Mouse (Mus musculus) A20 (cell line): ENCODE results near the gene Fam20c.

Experiments used
- DNase-seq: peaks from one replicate; pipeline ENCODE4 v3.0.0-alpha.2; 2011; ENCODE audit warnings: low read depth, low spot score

Fam20c gene

DNA sequence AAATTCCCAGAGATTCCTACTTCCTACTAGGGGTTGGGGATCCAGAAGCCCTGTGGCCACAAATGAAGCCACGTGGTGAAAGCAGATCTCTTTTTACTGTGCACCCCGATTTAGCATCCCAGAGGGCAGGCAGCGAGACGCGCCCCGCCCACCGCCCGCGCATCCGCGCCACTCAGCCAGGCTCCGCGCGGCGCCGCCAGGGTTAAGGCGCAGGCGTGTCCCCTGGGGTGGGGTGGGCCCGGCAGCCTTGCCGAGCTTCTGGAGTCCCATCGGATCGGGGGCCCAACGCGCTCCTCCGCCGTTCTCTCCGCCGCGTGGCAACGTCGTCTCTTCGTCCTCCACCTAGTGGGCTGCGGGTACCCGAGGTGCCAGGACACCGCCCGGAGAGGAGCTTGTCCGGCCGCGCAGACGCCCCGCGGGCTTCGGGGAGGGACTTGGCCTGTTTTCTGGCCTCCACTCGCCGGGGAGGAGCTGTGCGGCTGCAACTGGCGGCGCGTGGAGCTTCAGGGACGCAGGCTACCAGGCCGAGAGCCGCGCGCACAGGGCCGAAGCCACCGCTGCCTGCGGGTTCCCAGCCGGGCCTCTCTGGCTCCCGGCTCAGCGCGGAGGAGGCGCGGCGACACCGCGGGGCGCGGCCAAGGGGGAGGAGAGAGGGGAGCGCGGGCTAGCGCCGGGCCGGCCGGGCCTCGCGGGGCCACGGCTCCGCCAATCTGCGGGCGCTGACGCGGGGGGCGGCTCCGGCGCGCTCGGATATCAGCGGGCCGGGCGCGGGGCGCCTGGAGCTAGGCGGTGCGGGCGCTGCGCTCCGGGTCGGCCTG is at the start of gene Fam20c:
Gene Fam20c, plus strand, starts transcription at position 212 of the 818 bp plus-strand sequence.
- DNase-seq = no peak

DNA sequence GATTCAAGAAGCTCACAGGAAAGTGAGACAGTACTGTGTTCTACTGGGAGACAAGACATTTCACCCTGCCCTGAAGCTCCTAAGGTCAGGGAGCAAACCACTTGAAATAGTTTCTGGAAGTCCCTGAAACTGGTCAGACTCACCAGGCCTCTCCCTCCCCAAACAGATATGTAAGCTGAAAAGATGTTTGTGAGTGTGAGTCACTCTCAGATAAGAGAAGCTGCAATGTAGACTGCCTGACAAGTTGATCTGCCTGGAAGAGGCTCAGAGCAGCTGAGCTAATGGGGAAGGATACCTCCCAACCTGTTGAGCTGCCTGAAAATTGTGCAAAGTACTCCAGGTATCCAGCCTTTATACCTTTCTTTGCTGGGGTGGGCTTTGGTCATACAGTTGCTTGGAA is 46.9 kb upstream of the Fam20c start:
- no peak for DNase-seq

DNA sequence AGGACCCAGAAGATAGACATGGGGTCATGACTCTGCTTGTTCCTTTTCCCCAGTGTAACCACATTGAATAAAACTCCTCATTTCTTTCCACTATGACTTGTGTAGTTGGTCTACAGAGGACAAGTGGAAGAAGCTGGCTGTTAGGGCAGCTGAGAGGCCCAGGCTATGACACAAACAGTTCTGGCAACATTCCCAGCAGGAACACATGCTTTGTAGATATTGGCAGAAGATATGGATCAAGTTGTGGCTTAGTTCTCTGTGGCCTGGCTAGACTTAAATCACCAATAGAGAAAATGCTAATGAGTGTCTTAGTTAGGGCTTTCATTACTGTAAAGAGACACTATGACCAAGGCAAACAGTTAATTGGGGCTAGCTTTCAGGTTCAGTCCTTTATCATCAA is 45.7 kb upstream of the Fam20c start:
- DNase-seq = no peak

DNA sequence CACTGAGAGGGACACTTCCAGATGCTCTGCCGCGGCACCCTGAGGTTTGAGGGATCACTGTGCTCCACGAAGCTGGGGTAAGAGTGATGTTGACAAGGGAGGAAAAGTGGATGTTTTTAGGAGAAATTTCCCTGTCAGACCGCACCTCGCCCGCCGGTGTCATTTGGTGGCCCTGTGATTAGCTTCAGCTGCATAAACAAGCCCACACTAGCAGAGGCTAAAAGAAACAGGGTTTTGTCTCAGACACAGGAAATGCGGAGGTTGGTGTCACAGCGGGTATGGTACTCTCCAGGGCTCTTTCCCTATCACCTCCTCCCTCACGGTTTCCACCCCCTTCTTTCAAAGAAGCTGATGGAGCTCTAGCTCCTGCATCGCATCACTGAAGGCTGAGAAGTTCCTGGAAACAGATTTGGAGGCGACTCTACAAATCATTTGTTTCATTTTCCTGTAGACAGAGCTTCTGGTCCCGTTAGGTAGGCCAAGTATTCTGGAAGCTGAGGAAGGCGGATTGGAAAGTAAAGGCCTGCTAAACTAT is 38.7 kb upstream of the Fam20c start:
- no peak for DNase-seq

DNA sequence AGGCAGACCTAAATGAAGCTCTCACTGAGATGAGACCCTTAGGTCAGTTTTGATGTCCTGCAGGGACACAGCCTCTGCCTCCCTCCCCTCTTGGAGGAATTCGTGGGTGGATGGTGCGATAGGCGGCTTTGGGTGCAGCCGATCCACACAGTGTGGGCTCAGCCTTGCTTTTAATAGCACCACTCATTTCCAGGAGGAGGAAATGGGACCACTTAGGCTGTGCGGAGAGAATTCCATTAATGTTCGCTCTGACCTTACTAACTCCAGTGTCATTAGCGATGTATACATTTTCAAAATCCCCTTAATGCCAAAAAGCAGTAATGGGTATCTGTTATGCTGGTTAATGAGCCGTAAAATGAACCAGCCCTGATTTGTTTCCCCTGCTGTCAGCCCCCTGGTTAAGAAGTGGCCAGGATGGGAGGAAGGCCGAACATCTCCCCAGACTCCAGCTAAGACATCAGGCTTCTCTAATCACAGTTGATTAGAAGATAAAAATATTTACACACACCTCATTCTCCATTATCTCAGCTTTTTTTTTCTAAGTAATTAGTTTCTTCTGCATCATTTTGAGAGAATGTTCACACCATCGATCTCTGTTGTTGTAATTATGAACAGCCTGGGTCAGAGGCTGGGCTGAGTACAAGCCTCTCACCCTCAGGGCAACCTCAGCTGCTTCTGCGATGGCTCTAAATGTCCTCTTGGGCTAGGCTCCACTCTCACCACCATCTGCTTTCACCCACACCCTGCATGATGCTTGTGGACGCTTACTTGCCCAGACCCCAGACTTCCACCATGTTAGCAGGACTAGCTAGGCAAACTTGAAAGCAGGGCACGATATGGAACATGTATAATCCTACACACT is 33.8 kb upstream of the Fam20c start:
- DNase-seq = no peak

DNA sequence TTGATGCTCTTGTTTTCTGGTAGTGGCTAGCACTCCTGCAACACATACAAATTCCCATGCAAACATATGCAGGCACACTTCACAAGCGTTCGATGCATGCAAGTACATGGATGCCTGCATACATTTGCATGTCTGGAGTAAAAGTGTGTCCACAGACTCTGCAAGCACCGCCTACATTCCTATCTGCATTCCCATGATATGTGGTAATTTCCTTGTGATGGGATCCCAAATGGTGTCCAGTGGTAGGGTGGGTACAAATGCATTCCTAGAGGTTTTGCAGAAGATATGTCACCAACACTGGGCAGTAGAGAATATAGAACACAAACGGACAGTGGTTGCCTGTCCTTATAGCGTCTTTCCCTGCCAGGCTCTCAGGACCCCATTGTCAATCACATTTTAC is 29.9 kb upstream of the Fam20c start:
- no peak for DNase-seq

DNA sequence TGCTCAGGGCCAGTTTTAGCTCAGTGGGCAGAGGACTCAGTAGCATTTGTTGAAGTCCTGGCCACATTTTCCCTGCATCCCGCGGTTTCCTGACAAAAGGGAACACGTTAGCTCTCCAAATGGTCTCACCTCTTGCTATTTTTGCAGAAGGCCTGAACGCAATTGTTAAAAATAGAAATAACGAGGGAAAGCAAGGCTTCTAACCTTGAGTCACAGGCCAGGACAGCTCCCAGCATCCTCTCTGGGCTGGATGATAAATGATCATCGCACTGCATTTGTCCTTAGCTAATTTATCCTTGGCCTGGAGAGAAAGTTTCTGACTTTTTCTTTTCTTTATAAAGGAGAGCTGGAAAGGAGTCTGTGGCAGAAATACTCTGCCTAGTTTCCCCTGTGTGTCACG is 29.2 kb upstream of the Fam20c start:
- DNase-seq = no peak

DNA sequence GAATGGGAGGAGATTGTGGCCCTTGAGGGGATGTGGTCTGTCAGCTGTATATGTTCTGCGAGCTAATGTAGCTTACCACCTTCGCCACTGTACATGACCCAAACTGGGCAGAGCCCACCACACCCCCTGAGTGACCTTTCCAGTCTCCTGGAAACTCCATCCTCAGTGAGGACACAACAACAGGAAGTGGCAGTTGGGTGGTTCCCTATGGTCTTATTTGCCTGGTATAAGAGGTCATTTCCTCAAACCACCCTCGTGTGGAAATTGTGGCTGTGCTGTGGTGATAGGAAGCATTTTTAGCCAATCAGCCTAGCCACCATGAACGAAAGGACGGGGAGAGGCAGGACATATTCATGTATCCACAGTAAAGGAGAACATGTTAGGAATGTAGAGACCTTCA is 23.5 kb upstream of the Fam20c start:
- DNase-seq = no peak

DNA sequence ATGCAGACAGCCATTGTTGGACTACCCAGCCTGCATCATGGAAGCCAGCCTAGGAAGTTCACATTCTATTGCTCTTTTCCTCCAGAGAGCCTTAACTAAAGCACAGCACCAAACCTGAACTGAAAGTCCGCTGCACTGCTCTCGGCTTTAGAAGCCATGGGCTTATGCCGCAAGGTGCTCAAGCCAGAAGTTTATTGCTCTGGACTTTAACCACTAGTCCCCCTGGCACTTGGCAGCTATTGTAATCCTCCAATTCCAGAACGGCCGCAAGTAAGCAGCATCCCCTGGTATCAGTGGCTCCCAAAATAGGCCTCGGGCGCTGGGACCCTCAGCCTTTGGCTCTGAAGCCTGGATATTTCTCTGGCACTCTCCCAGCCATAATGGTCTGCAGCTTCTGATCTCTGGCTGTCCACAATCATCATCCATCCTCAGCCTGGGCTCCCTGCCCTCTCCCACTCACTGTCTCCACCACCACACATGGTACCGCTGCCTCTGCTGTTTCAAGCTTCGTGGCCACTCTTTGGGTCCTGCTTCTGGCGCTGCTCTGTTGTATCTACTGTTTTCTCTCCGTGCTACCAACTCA is 20.9 kb upstream of the Fam20c start:
- no peak for DNase-seq

DNA sequence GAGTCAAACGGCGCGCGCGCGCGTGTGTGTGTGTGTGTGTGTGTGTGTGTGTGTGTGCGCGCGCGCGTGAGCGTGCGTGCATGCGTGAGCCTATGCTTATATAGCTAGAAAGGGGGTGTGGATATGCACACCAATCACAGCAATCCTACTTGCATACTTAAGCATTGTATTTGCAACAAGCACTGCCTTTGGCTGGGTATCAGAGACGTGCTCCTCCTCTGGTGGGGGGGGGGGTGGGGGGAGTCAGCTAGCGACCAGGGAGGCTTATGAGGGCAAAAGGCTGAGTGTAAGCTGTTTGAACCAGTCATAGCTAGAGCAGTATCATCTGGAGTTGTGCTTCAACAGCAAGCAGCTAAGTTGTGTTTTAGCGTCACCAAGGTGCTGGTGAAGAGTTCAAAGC is 20.3 kb upstream of the Fam20c start:
- DNase-seq = no peak

DNA sequence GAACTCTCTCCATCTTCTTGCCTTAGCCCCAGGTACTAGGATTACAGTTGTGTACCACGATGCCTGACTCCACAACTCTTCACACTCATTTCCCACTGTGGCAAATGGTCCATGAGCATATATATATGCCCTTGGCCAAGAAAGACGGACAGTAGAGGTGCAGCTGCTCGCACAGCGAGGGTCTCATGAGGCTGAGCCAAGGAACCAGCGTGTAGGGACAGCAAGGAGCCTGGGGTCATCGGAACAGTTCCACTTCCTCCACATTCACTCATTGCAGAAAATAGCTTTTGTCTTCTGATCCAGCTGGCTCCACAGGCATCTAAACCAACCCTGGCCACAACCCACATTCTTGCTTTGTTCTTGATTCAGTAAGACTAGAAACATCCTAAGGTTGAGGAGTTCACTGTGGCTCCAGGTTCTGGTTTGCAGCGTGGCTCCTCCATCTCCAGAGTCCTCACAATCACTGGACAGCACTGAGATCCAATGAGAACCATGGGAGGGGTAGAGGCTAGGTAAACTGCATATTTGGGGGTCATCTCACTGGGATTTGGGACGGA is 19.0 kb upstream of the Fam20c start:
- DNase-seq = no peak

DNA sequence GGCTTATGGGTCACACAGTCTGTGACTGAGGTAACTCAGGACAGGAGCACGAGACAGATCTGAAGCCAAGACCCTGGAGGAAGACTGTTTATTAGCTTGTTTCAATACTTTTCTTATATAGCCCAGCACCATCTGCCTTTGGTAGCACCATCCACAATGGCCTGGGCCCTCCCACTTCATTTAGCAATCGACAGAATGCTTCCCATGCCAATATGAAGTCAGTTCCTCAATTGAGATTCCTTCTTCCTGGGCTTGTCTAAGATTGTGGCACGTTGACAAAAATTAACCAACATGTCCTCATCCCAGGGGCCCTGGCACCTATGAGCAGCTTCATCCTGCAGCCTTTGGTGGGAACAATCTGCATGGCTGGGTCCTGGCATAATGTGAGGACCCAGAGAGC is 14.2 kb upstream of the Fam20c start:
- DNase-seq = no peak

DNA sequence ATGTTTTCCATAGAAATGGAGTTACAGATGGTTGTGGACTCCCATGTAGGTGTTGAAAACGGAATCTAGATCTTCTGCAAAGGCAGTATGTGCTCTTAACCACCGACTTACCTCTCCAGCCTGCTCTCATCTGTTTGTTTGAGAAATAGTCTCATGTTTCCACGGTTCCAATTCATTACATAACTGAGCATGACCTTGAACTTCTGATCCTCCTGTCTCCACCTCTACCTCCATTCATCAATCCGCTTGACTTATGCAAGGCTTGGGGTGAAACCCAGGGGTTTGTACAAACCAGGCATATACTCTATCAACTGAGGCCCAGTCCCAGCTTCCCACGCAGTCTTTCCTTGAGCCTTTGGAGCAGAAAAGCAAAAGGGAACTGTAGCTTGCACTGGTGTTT is 12.8 kb upstream of the Fam20c start:
- DNase-seq = no peak

DNA sequence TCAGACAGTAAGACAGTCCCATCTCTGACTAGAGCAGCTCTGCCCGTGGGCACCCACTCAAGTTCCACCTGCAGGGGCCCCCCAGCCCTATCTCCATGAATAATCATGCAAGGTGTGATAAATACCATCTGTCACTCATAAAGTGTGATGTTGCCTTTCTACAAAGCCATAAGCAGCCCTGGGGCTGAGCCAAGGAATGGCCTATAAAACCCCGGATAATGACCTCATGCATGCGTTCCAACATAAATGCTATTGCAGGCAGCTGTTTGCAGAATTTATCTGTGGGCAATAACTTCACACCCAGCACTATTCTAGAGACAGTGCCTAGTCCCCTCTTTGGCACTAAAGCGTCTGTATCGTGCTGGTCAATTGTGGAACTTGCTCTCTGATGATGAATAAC is 12.0 kb upstream of the Fam20c start:
- no peak for DNase-seq

DNA sequence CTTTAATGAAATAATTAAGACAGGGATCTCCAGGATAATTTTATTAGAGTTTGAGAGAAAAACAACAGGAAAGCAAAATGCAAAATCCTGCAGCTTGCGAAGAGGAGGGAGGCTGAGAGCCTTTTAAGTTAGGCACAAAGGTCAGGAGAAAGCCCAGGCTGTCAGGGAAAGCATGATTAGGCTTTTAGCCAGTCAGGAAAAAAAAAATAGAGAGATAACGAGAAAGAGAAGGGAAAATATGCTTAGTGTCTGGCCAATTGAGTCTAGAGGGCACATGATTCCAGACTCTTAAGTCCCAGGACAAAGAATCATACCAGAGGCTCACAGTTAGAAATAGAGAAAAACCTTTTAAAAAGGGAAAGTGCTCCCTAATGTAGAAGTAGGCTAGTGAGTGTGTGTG is 10.7 kb upstream of the Fam20c start:
- DNase-seq = no peak

DNA sequence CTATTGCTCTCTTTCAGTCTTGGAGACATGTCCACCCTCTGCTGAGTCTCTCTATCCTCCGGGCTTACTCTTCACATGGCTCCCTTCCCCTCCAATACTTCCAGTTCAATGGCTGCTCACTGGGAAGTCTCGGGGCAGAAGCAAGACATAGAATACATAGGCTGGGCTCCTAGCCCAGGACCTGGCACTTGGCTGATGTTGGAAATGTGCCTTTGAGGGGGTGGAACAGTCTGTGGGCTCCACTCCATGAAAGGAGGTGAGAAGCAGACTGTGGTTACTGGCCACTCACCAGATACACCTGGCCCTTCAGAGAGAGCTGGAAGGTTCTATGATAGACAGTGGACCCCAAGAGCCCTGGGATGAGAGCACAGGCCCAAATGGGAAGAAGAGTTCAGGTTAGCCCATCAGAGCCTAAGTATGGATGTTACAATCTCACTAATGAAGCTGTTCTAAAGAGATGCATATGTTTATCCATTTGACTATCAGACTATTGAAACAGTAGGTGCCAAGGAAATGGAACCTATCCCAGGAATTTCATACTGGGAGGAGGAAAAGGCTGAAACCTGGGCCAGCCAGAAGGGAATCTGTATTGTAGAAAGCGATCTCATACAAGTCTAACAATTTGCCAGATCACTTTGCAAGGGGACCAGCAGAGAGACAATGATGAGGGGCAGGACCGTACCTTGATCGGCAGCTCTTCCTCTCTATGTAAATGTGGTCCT is 8.8 kb upstream of the Fam20c start:
- DNase-seq = no peak

DNA sequence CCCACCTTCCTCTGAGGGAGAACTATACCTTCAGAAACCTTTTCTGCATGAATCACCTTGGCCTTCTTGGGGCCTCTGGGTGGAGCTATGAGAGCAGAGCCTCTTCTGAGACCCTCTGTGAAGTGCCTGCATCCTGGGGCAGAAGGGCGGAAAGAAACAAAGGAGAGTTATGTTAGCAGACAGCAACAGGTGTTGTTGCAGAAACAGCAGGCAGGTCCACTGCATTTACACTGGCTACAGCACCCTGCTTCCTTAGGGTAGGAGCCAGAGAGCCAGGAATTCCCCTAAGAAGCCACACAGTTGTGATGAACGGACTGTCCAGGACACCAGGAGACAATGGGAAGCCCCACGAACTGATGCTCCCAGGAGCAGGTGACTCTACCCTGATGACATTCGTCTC is 1.0 kb upstream of the Fam20c start:
- no peak for DNase-seq

DNA sequence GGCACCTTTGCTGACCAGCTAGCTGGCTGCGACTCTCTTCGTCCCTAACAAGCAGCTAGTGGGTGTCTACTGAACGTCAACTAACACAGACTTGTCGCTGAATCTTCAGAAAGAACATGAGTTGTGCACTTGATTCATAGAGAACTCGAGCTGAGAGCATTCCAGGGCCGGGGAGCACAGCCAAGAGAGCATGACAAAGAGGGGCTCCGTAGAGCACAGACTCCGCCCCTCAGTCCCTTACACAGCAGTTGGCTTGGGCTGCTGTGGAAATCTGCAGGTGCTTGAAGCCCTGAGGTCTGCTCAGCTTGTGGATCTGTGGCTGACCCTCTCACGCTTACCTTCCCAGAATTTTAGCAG is 390 bp upstream of the Fam20c start:
- no peak for DNase-seq

DNA sequence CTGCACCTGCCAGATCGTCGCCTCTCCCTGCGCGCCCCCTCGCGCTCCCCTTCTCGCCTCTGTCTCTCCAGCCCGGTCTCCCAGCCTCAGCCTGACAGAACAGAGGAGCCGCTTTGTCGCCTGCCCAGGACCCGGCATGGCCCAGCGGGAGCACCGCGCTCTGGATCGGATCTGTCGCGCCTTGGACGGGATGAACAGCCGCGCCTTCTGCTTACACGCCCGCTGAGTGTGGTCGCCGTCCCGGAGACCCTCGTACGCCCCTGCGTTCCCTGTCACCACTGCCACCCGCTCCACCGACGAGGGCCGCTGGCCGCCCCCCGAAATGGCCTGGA is 773 bp downstream of the Fam20c start:
- no peak for DNase-seq

DNA sequence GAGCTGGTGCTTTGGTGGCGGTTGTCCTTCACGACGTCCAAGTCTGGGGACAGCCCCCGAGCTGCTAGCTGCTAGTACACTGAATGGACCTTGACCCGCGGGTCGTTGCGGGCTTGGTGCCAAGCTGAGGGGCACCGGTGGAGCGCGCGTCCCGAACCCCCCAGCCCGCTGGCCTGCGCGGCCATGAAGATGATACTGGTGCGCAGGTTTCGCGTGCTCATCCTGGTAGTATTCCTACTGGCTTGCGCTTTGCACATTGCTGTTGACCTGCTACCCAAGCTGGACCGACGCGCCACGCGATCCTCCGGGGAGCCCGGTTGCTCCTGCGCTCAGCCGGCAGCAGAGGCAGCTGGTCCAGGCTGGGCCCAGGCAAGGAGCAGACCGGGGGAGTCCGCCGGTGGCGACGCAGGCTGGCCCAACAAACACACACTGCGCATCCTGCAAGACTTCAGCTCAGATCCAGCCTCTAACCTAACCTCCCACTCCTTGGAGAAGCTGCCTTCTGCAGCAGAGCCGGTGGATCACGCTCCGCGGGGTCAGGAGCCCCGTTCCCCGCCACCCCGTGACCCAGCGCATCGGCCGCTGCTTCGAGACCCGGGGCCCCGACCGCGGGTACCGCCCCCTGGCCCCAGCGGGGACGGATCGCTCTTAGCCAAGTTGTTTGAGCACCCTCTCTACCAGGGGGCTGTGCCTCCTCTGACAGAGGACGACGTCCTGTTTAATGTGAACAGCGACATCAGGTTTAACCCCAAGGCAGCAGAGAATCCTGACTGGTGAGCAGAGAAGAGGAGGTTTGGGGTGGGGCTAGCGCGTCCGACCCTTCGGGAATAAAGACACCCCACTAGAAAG is 1.4 kb downstream of the Fam20c start:
- no peak for DNase-seq
